Mouse (Mus musculus): ENCODE measurements around the gene Tbce. TPM values are rescaled to one million over a fixed set of nuclear protein-coding genes. Genes with fewer than 3 reads are reported as not detected.
A peak's percentile ranks its signal among the peaks of the same experiment; 100 is the strongest.

Tbce gene
- polyA plus RNA-seq, 1 experiment from 2014 or later: 34.5 TPM

GRCm38 (mm10) chr13:13966172-13966571 is 73.3 kb downstream of the Tbce start:
- Histone ChIP-seq H3K4me1 (peaks cover 12% of the 10 kb centered on the region), H3K27ac (replicated peaks) (no peak overlapping the region), H3K36me3 (peaks cover 26% of the 10 kb centered on the region), H3K4me3 (no peak overlapping the region), H3K4me2 (no peak overlapping the region), H3K27me3 (replicated peaks) (no peaks in the 10 kb centered on the region), H3K9ac (no peak overlapping the region), H3K9me3 (no peaks in the 10 kb centered on the region)
- 53% methylated on average over 4 of the region's 4 CpGs for WGBS
- ATAC-seq (ENCODE audit: extremely low read depth, insufficient number of reproducible peaks, low FRiP score, low TSS enrichment): no peak

GRCm38 (mm10) chr13:13965388-13965964 is 74.0 kb downstream of the Tbce start:
- peaks cover 22% of the 10 kb centered on the region for H3K36me3 ChIP-seq
- no peak overlapping the region for H3K4me2 ChIP-seq
- no peak overlapping the region for H3K9ac ChIP-seq
- no peaks in the 10 kb centered on the region for H3K27me3 ChIP-seq (replicated peaks)
- no peak overlapping the region for H3K4me3 ChIP-seq
- no peaks in the 10 kb centered on the region for H3K9me3 ChIP-seq
- no peak for ATAC-seq (ENCODE audit: extremely low read depth, insufficient number of reproducible peaks, low FRiP score, low TSS enrichment)
- H3K27ac ChIP-seq (replicated peaks): no peak overlapping the region
- WGBS: 56% methylated on average over 19 of the region's 19 CpGs
- H3K4me1 ChIP-seq: peaks cover 19% of the 10 kb centered on the region

- ATAC-seq (ENCODE audit: extremely low read depth, insufficient number of reproducible peaks, low FRiP score, low TSS enrichment): no peak; the same call in 1 of the 2 replicates
- Histone ChIP-seq H3K36me3 (peaks cover 24% of the 10 kb centered on the region), H3K9ac (no peak overlapping the region), H3K4me2 (no peak overlapping the region), H3K9me3 (no peaks in the 10 kb centered on the region), H3K4me3 (no peak overlapping the region), H3K4me1 (peaks cover 37% of the 10 kb centered on the region), H3K27me3 (replicated peaks) (no peaks in the 10 kb centered on the region), H3K27ac (replicated peaks) (peak overlapping the region; percentile 42; the same call in 1 of the 2 replicates)
- 40% methylated on average over 4 of the region's 4 CpGs for WGBS
These were observed 78.4 kb downstream of the Tbce start for GRCm38 (mm10) chr13:13961046-13961445.

DNA sequence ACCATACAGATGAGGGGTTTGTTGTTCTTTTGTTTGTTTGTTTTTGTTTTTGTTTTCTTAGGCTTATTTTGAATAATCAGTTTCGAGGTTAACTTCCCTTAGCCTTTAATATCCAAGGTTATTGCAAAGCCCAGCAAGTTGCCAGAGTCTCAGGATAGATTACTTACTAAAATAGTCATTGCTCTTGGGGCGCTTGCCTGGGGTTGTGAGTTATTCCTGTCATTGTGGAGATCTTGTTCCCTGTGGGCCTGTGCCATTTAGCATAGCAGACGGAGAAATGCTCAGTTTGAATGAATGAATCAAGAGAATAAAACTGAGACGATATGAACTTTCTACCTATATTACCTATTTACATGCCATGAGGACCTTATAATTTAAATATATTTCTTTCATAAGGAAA is 79.2 kb downstream of the Tbce start:
- H3K36me3 ChIP-seq: peaks cover 24% of the 10 kb centered on the region
- H3K27ac ChIP-seq (replicated peaks): no peak overlapping the region
- H3K4me2 ChIP-seq: no peak overlapping the region
- 67% methylated on average over 4 of the region's 4 CpGs for WGBS
- H3K9me3 ChIP-seq: no peaks in the 10 kb centered on the region
- H3K9ac ChIP-seq: no peak overlapping the region
- no peaks in the 10 kb centered on the region for H3K27me3 ChIP-seq (replicated peaks)
- H3K4me3 ChIP-seq: no peak overlapping the region
- H3K4me1 ChIP-seq: peaks cover 38% of the 10 kb centered on the region
- ATAC-seq (ENCODE audit: extremely low read depth, insufficient number of reproducible peaks, low FRiP score, low TSS enrichment): no peak

DNA sequence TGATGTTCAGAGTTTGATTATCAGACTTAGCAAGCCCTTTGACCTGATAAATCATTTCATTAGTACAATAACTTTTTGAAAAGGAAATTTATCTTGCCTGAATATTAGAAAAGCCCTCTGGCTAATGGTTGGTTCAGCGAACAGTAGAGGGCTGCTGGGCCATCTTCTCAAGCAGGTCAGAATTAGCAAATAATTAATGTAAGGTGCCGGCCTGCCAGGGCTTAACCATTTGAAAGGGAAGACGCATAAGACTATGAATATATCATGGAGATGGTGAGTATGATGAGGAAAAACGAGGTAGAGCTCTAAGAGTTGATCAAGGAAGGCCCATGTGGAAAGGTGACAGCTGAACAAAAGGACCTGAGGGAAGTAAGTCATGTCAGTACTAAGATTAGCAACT is 82.8 kb downstream of the Tbce start:
- no peak overlapping the region for H3K4me3 ChIP-seq
- no peaks in the 10 kb centered on the region for H3K9me3 ChIP-seq
- 80% methylated on average over 4 of the region's 4 CpGs for WGBS
- peak overlapping the region; percentile 71; the same call in 1 of the 2 replicates for H3K4me2 ChIP-seq
- H3K36me3 ChIP-seq: peaks cover 17% of the 10 kb centered on the region
- no peak overlapping the region for H3K27ac ChIP-seq (replicated peaks)
- no peak overlapping the region for H3K9ac ChIP-seq
- no peak for ATAC-seq (ENCODE audit: extremely low read depth, insufficient number of reproducible peaks, low FRiP score, low TSS enrichment)
- no peaks in the 10 kb centered on the region for H3K27me3 ChIP-seq (replicated peaks)
- peaks cover 41% of the 10 kb centered on the region for H3K4me1 ChIP-seq

DNA sequence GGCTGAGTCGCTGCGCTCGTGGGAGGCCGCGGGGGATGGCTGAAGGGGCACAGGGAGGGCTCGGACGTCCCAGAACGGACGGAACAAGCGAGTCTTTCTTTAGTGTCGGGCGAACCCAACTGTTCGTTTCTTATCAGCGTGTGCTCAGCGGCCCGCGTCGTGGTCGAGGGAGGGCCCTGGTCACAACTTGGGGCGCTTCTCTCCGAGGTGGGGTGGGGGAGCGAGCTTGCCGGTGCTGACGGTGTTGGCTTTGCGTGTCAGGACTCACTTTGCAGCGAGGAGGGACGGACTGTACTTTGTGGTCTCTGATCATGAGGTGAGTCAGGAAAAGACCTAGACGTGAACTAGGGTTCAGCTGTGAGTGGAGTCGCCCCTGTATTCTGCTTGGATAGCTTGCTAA is 84.5 kb downstream of the Tbce start:
- Histone ChIP-seq H3K9ac (peak overlapping the region; percentile 92), H3K4me2 (peak overlapping the region; percentile 71), H3K4me3 (peak overlapping the region; percentile 90), H3K36me3 (peaks cover 17% of the 10 kb centered on the region), H3K27me3 (replicated peaks) (no peaks in the 10 kb centered on the region), H3K9me3 (no peaks in the 10 kb centered on the region), H3K4me1 (peaks cover 27% of the 10 kb centered on the region), H3K27ac (replicated peaks) (peak overlapping the region; percentile 87)
- ATAC-seq (ENCODE audit: extremely low read depth, insufficient number of reproducible peaks, low FRiP score, low TSS enrichment): peak; percentile 14
- under 1% methylated on average over 29 of the region's 29 CpGs for WGBS

- Histone ChIP-seq H3K9ac (peak within 1 kb of the TSS; percentile 92), H3K9me3 (no peaks in the 10 kb centered on the region), H3K27me3 (replicated peaks) (no peaks in the 10 kb centered on the region), H3K4me2 (peak within 1 kb of the TSS; percentile 83), H3K36me3 (peaks cover 13% of the 10 kb centered on the region; the same call in 1 of the 2 replicates), H3K27ac (replicated peaks) (peak within 1 kb of the TSS; percentile 92), H3K4me3 (peak within 1 kb of the TSS; percentile 90), H3K4me1 (peaks cover 22% of the 10 kb centered on the region)
- peak; percentile 99 for ATAC-seq (ENCODE audit: extremely low read depth, insufficient number of reproducible peaks, low FRiP score, low TSS enrichment)
- WGBS: under 1% methylated on average over 78 of the region's 78 CpGs
These were observed 85.3 kb downstream of the Tbce start, which contains the start of gene B3galnt2 for GRCm38 (mm10) chr13:13953874-13954832. Gene B3galnt2, plus strand, starts transcription at chr13:13954469.

Other genes starting within 250 kb of the Tbce start
- 17.1 and 20.1 TPM in 2 replicates for gene B3galnt2, start 85.2 kb downstream of the Tbce start, polyA plus RNA-seq (2015; fragmentation: Nextera tagmentation; extraction: Ambion mirVana)
- 41.5 and 43.0 TPM in 2 replicates for gene Arid4b, start 23.6 kb upstream of the Tbce start, polyA plus RNA-seq (2015; fragmentation: Nextera tagmentation; extraction: Ambion mirVana)
- 40.9 and 41.0 TPM in 2 replicates for gene Ggps1, start 23.9 kb upstream of the Tbce start, polyA plus RNA-seq (2015; fragmentation: Nextera tagmentation; extraction: Ambion mirVana)